Mouse (Mus musculus): ENCODE data around the gene Serpina12.

The Serpina12 gene

DNA sequence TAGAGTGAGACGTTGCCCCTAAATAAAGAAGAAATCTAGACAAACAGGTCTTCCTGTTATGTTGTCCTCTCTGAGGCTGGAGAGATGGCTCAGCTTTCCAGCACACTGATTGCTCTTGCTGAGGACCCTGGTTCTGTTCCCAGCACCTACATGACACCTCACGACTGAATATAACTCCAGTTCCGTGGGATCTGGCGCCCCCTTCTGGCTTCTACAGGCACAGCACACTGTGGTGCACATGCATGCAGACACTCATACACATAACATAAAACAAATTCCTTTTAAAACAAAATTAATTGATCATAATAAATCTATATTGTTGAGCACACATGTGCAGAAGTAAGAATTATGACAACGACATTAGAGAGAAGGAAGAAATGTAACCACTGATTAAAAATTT lies 39.6 kb downstream of the Serpina12 start:
- no peak for DNase-seq (ENCODE audit: low read depth, low spot score)

DNA sequence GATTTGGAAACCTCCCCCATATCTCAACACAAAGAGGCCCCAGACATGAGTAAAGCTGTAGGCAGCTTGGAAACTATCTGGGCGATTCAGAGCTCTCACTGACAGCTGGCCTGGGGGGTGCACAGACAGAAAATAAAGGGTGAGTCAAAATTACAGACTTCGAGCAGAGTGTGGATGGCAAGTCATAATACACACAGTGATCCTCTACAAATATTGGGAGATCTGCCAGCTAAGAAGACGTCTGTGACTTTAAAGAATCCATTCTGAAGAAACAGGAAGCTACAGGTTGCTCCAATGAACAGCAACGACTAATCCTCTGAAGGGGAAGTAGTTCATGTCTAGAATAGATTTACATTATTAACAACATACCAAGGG lies 41.0 kb downstream of the Serpina12 start:
- no peak for DNase-seq (ENCODE audit: low read depth, low spot score)

DNA sequence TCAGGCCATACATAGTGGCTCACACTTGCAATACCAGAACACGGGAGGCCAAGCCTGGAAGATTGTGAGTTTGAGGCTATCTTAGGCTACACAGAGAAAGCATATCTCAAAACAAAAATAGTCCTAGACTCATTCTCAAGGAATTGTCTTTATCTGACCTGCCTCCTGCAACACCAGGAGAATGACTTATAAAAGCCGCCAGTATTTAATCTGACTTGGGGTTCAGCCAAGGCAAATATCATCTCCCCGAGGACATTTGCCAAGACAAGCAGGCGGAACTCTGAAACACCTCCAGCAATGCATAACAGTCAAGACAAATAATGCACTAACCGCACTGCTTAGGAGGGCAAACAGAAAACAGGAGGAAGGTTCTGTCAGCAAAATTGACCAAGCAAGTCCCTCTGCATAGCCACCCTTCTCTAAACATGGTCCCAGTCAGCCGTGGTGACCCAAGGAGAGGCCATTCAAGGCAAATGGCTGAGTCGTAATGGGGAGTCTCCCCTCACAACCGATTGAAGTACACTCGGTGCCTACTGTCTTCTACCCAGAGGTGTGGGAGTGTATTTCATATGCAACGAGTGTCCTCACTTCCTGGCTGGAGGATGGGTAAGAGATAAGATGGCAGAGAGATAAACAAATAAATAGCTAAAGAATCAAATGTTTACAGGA lies 41.5 kb downstream of the Serpina12 start:
- DNase-seq (ENCODE audit: low read depth, low spot score), result no peak

DNA sequence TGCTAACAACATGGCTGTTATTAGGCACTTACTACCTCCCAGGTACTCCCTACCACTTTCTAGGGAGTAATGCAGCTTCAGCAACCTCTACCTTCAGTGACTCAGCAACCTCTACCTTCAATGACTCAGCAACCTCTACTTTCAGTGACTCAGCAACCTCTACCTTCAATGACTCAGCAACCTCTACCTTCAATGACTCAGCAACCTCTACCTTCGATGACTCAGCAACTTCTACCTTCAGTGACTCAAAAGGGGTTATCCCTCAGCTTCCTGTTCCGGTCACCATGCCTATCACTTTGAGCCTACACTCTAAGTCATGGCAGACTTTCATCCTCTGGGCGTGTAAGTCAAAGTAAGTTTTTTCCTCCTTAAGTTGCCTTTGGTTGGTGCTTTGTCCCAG lies 43.6 kb downstream of the Serpina12 start:
- peak; percentile 5 for DNase-seq (ENCODE audit: low read depth, low spot score)

DNA sequence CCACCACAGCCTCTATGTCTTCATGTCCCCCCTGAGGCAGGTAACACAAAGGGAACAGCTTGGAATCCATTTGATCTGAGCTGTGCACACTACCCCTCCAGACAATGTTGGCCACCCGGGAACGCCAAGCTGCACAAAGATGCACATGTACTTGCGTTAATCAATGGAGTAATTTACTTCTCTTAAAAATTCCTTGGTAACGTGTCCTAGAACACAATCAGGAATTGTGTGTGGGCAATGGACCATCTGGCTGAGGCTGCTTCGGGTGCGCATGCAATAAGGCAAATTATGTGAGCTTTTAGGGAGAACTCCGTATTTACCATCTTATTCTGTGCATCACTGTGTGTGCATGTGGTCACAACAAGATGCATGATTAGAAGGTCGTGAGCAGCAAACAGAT lies 44.6 kb downstream of the Serpina12 start:
- DNase-seq (ENCODE audit: low read depth, low spot score), result no peak

DNA sequence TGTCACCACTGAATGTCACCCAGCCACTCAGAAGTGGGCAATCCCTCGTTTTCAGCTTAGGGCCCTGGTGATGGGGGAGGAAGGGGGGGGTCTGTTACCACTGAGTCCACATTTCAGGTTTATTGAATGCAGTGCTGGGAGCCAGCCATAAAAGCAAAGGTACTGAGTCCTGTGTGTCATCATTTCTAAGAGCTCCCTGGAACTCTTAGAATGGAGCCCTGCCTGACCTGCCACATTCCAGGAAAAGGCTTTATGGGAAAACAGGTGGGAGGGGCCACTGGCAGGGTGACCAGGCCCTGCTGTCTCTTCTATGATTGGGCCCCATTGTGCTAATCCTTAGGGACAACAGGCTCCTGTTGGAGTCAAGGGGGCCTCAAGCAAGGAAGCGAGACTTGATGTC lies 47.7 kb downstream of the Serpina12 start:
- DNase-seq (ENCODE audit: low read depth, low spot score), result no peak

DNA sequence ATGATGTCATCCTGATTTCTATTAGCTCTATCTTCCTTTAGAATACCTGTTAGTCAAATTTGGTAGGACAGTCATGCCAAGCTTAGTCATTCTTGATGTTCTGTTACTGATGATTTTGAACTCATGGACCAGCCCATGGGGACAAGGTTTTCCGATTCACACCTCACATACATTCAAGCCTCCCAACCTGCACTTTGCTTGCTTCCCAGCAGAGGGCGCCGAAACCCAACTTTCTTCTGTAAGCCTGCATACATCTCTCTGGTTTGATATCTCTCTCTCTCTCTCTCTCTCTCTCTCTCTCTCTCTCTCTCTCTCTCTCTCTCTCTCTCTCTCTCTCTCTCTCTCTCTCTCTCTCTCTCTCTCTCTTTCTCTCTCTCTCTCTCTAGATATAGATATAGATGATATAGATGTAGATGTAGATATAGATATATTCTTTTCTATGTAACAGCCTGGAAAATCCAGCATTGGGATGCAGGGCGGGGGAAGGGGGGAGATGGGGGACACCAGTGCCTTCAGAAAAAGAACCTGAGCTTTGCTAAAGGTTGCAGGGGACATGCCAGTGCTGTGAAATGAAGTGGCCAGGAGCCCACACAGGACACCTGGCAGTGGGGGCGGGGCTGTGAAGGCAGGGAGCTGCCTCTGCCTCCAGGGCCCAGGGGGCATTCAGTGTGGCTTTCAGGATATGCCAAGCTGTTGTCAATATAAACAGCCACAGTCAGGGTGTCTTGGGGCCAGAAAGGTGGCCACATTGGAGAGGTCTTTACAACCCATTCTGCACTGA lies 48.8 kb downstream of the Serpina12 start:
- DNase-seq (ENCODE audit: low read depth, low spot score), result no peak

DNA sequence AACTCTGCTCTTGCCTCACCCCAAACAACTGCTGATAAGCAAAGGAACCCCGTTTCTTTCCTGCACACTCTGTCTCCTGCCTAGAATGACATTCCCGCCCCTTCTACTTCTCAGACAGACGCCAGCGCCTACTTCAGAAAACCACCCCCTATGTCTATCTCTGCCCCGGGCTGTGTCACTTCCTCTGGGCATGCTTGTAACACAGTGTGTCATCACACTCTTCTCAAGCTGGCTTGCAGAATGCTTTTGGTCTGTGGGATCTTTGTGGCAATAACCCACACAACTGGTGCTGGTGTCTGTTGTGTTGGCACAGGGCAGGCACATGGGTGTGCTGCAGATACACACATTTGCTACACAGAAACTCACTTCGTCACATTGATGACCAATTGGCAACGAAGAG lies 51.3 kb downstream of the Serpina12 start:
- DNase-seq (ENCODE audit: low read depth, low spot score), result no peak

DNA sequence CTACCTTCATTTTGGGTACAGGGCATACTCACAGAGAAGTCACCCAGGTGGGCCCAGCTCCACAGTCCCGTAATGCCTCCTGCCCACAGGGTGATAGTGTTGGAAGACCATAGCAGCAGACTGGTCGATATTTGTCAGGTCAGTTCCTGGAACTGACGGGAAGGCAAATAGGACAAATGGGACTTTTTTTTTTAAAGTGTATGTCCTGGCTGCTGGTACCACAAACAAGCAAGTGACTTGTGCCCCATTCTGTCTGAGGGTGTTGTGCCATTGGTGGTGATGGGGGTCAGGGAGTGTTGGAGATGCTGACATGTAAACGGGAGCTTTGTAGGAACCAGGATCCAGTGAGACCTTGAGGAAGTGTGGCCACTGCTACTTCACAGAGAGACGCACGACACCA lies 54.4 kb downstream of the Serpina12 start, which contains the start of gene Serpina11:
Gene Serpina11, minus strand, starts transcription at position 101 of the 400 bp plus-strand sequence.
- no peak for DNase-seq (ENCODE audit: low read depth, low spot score)

DNA sequence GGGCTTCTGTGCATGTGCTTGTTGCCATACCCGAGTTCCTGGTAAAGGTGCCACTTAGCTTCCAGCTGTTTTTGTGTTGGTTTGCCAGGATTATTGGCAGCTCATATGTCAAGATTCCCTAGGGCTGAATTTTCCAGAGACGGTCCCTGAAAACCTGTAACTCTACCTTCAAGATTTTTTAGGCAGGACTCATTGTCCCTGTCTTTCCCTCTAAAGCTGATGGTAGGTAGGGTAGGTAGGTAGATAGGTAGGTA lies 54.8 kb downstream of the Serpina12 start:
- DNase-seq (ENCODE audit: low read depth, low spot score), result no peak

DNA sequence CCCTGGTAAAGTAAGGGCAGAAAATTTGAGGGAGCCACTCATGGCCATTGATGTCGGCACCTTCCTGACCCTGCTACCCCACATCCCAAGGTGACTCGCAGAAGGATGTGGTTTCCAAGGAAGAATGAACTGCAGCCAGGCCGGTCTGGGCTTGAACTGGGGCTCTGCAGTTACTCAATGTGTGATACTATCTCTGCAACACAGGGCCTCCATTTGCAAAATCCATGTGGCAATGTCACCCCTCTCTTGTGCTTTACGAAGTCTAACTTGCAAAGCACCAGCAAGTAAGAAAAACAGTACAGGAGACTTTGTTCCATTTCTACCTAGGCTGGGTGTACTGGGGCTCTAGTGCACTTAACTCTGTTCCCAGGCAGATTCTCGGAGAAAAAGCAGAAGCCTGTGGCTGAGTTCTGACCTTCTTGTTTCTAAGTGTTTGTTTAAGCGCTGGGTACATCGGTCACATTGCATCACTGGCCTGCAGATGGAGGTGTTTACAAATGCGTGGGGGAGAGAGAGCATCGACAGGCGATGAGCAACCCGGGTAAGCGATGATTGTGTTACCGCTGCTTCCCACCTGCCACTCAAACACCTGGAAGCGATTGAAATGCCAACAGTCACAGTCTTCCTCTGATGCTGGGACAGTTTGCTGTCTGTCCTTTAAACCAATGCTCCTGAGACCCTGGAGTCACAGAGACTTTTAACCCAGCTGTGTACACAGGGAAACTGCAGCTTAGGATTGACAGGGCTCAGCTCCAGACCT lies 55.3 kb downstream of the Serpina12 start:
- no peak for DNase-seq (ENCODE audit: low read depth, low spot score)

DNA sequence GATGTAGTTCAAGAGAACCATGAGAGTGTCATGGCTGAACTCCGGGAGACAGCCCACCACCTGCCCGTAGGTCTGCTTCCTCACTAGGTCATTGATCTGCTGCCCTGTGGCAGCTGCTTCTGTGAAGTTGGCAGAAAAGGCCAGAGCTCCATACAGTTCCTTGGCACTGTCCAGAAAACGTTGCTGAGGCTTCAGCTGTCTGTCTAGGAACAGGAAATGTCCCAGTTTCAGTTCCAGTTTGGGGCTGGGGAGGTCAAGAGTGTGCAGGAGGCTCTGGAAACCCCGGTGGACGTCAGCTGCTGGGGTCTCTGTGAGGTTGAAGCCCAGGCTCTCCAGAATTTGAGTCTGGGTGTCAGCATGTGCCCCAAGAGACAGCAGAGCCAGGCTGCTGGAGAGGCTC lies 58.4 kb downstream of the Serpina12 start:
- no peak for DNase-seq (ENCODE audit: low read depth, low spot score)

DNA sequence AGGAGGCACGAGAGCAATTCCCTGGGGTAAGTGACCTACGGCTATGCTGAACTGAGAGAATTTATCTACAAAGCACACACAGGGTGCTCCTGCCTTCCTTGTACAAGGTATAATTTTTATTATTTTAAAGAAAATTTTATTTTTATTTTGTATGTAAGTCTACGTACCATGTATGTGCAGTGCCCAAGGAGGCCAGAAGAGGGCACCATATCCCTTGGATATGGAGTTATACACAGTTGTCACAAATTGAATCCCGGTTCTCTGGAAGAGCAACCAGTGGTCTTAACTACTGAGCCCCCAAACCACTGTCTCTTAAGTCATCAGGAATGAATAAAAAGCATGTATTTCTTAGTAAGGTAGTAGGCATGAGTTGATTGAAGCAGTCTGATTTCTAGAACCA lies 59.3 kb downstream of the Serpina12 start:
- DNase-seq (ENCODE audit: low read depth, low spot score), result no peak

DNA sequence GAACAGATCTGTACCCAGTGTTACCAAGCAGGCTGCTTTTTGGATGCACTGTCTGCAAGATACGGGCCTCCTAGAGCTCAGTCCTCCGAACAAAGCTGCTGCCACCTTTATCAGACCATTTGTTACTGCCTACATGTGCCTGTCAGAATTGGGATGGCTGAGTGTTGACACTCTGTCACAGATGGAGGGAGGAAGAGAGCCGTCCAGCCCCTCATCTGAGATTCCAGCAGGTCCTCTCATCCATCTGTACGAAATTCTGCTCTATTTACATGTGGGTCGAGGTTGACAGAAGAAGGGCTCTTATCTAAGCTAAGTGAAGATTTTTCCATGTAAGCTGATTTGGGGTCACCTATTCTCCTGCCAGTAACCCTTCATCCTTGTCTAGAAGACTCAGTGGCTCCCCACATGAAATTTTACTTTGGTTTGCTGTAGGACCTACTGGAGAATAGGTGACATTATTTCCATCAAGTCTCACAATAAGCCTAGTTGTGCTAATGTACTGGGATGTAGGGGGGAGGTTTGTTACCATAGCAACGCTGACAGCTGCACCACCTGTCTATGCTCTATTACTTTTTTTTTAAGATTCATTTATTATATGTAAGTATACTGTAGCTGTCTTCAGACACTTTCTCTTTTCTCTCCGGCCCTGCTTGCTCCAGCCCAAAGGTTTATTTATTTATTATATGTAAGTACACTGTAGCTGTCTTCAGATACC lies 62.4 kb downstream of the Serpina12 start:
- no peak for DNase-seq (ENCODE audit: low read depth, low spot score)
